Mouse (Mus musculus): Measurements from ENCODE around the gene Zfp574. TPM values are rescaled to one million over a fixed set of nuclear protein-coding genes. Genes with fewer than 3 reads are reported as not detected.

Zfp574 gene
- polyA plus RNA-seq (2012; rRNA removed) = 27.9 and 30.8 TPM in 2 replicates

DNA sequence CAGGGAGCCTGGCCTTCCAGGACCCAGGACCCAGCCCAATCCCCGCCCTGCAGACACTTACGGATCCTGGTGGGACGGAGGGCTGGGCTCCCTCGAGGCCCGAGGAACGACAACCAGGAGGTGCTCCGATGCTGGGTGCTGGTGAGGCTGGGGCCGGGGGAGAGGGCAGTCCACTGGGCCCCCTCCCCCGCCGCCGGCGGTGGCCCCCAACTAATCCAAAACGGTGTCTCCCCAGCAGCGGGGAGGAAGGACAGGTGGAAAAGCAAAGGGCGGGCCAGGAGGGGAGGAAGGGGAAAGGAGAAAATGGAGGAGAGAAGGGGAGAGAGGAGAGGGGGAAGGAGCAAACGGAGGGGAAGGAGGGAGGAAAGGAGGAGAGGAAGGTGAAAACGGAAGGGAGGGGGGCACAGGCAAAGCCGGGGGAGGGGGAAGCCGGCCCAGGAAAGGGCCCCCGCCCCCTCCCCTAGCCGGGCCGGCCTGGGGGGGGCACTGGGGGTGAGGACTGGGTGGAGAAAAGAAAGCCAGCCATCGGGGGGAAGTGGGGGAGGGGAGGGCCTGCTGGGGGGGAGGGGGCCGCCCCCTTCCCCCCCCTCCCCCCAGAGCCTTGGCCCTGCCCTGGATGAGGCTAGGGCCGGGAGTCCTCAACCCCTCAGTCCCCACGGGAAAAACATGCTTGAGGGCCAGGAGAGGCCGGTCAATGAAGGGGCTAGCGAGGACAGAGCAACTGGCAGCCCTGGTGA, at the start of gene Zfp574, which contains the start of gene Grik5:
TSS of gene Zfp574 (plus strand) at position 589 of the 737 bp plus-strand sequence.
TSS of gene Grik5 (minus strand) at position 368 of the 737 bp plus-strand sequence.

Other genes starting within 250 kb of the Zfp574 start
- gene Gm9844, start 210.4 kb upstream of the Zfp574 start, polyA plus RNA-seq (2012; rRNA removed) = 8.4 and 29.0 TPM in 2 replicates
- not detected in 2 replicates for gene Lypd4, start 202.6 kb upstream of the Zfp574 start, polyA plus RNA-seq (2012; rRNA removed)
- gene Dmrtc2, start 202.5 kb upstream of the Zfp574 start, polyA plus RNA-seq (2012; rRNA removed) = 0.06 TPM in 1 of 2 replicates, not detected in the other
- 1,130 and 1,588 TPM in 2 replicates for gene Rps19, start 188.2 kb upstream of the Zfp574 start, polyA plus RNA-seq (2012; rRNA removed)
- 0.30 and 0.52 TPM in 2 replicates for gene Cd79a, start 175.2 kb upstream of the Zfp574 start, polyA plus RNA-seq (2012; rRNA removed)
- 127 and 129 TPM in 2 replicates for gene Arhgef1, start 169.7 kb upstream of the Zfp574 start, polyA plus RNA-seq (2012; rRNA removed)
- gene Gm4881, start 128.1 kb upstream of the Zfp574 start, polyA plus RNA-seq (2012; rRNA removed) = 2.9 and 5.5 TPM in 2 replicates
- gene Rabac1, start 99.8 kb upstream of the Zfp574 start, polyA plus RNA-seq (2012; rRNA removed) = 86.6 and 98.9 TPM in 2 replicates
- 29.8 and 30.4 TPM in 2 replicates for gene Atp1a3, start 66.6 kb upstream of the Zfp574 start, polyA plus RNA-seq (2012; rRNA removed)
- 71.4 and 73.3 TPM in 2 replicates for gene Grik5, start 221 bp upstream of the Zfp574 start, polyA plus RNA-seq (2012; rRNA removed)
- gene Pou2f2, start 107.2 kb downstream of the Zfp574 start, polyA plus RNA-seq (2012; rRNA removed) = 21.3 and 25.0 TPM in 2 replicates
- 11.0 and 15.1 TPM in 2 replicates for gene Dedd2, start 148.0 kb downstream of the Zfp574 start, polyA plus RNA-seq (2012; rRNA removed)
- 9.4 and 9.7 TPM in 2 replicates for gene Zfp526, start 148.9 kb downstream of the Zfp574 start, polyA plus RNA-seq (2012; rRNA removed)
- 105 and 132 TPM in 2 replicates for gene Gsk3a, start 165.3 kb downstream of the Zfp574 start, polyA plus RNA-seq (2012; rRNA removed)
- gene Erf, start 178.2 kb downstream of the Zfp574 start, polyA plus RNA-seq (2012; rRNA removed) = 39.9 and 44.0 TPM in 2 replicates
- 107 and 115 TPM in 2 replicates for gene Cic, start 195.1 kb downstream of the Zfp574 start, polyA plus RNA-seq (2012; rRNA removed)
- 263 and 326 TPM in 2 replicates for gene Pafah1b3, start 225.4 kb downstream of the Zfp574 start, polyA plus RNA-seq (2012; rRNA removed)
- 0.59 and 1.0 TPM in 2 replicates for gene Prr19, start 228.8 kb downstream of the Zfp574 start, polyA plus RNA-seq (2012; rRNA removed)
- 21.0 and 33.4 TPM in 2 replicates for gene Tmem145, start 233.5 kb downstream of the Zfp574 start, polyA plus RNA-seq (2012; rRNA removed)
- gene Megf8, start 244.6 kb downstream of the Zfp574 start, polyA plus RNA-seq (2012; rRNA removed) = 36.0 and 37.9 TPM in 2 replicates

All from central nervous system, embryonic 11.5 days (tissue).